Mouse (Mus musculus) kidney, embryonic 16.5 days (tissue): ENCODE measurements at regions not wholly inside any gene's neighbourhood (a gene's known extent, or its start where the extent isn't known, plus 50 kb on each side); places are given as distances from the start of the nearest gene placed in this dataset.
"Not testable (repeated sequence)": the region's sequence is repeated elsewhere in the genome, so short reads cannot be mapped to it uniquely, and the experiment has no call there.

Experiments used
- ATAC-seq: fragments of 200-750 bp; cut with Nextera tagmentation; 2 replicates; pipeline ENCODE4 v1.8.0; 2017; ENCODE audit warnings: moderate TSS enrichment; ENCODE audit not compliant: low FRiP score, low TSS enrichment
- H3K27ac ChIP-seq: fragments of 300-500 bp; sonication (generic); 2 replicates; pipeline ENCODE4 v1.5.1; 2014; ENCODE audit warnings: low read length
- H3K27me3 ChIP-seq: fragments of 300-500 bp; sonication (generic); 2 replicates; pipeline ENCODE4 v1.6.1; 2014; ENCODE audit warnings: low read length, control low read depth, mixed read lengths; ENCODE audit not compliant: insufficient read depth
- H3K36me3 ChIP-seq: fragments of 300-500 bp; sonication (generic); 2 replicates; pipeline ENCODE4 v1.6.1; 2014; ENCODE audit warnings: low read length, control low read depth, mixed read lengths; ENCODE audit not compliant: insufficient read depth
- H3K4me1 ChIP-seq: fragments of 300-500 bp; sonication (generic); 2 replicates; pipeline ENCODE4 v1.6.1; 2014; ENCODE audit warnings: low read length, control low read depth, mixed read lengths; ENCODE audit not compliant: insufficient read depth
- H3K4me2 ChIP-seq: fragments of 300-500 bp; sonication (generic); replicated peaks from 2 replicates; pipeline ENCODE4 v1.6.1; 2014; ENCODE audit warnings: low read depth, low read length
- H3K4me3 ChIP-seq: fragments of 300-500 bp; sonication (generic); 2 replicates; pipeline ENCODE4 v1.5.1; 2014; ENCODE audit warnings: mild to moderate bottlenecking, low read length
- H3K9ac ChIP-seq: fragments of 300-500 bp; sonication (generic); replicated peaks from 2 replicates; pipeline ENCODE4 v1.6.1; 2014; ENCODE audit warnings: low read length
- H3K9me3 ChIP-seq: fragments of 300-500 bp; sonication (generic); 2 replicates; pipeline ENCODE4 v1.6.1; 2016; ENCODE audit warnings: low read length, control low read depth
- WGBS: fragments of 180-500 bp; shearing (Covaris S2); extraction: QIAGEN DNeasy Blood & Tissue Kit; methylation state at CpG from one replicate; pipeline ENCODE4 v1.1.7; 2014; 5-methylcytosine and 5-hydroxymethylcytosine counted together

GRCm38 (mm10) chr13:99669987-99670534 lies 153.7 kb upstream of the Map1b start:
- Histone ChIP-seq H3K4me1 (no peaks in the 10 kb centered on the region), H3K27me3 (no peaks in the 10 kb centered on the region), H3K4me3 (no peak overlapping the region), H3K9ac (no peak overlapping the region), H3K36me3 (no peaks in the 10 kb centered on the region), H3K4me2 (no peak overlapping the region), H3K27ac (no peak overlapping the region), H3K9me3 (no peaks in the 10 kb centered on the region)
- no peak for ATAC-seq
- WGBS = 73% methylated on average over 8 of the region's 8 CpGs

DNA sequence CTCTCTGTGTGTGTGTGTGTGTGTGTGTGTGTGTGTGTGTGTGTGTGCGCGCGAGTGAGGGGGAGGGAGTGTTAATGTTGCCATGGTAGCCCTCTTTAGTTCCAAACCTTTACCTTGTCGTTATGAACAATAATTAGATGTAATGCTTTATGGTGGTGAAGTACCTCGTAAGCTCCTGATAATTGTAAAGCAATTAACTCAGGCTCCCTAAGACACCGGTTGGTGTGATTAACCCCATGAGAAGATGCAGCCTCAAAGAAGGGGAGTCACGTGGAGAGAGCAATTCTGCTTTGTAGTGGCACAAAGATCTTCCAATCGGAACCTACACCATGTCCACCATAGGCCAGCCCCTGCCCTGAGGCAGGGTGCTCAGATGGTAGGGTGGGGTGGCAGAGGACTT lies 152.3 kb upstream of the Map1b start:
- Histone ChIP-seq H3K27ac (no peak overlapping the region), H3K36me3 (no peaks in the 10 kb centered on the region), H3K4me1 (no peaks in the 10 kb centered on the region), H3K9me3 (no peaks in the 10 kb centered on the region), H3K4me3 (no peak overlapping the region), H3K4me2 (no peak overlapping the region), H3K9ac (no peak overlapping the region), H3K27me3 (no peaks in the 10 kb centered on the region)
- WGBS = 27% methylated on average over 6 of the region's 8 CpGs
- ATAC-seq = no peak

DNA sequence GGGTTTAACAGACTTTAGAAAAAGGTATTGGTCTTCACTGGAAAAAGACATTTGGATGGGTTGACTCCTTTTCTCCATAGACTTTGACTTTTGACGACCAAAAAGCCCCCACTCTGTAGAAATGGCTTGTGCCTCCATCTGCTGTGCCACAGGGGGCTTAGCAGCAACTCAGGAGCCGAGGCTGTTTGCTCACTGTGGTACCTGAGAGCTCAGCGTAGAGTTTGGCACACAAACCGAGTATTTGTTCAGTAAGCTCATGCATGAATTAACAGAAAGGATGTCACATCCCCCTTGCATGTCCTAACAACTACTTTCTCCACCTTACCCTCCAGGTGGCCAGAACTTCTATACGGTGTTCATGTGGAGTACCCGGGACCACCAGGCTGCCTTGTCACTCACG lies 149.7 kb upstream of the Map1b start:
- no peaks in the 10 kb centered on the region for H3K4me1 ChIP-seq
- no peak overlapping the region for H3K4me2 ChIP-seq
- 73% methylated on average over 7 of the region's 7 CpGs for WGBS

DNA sequence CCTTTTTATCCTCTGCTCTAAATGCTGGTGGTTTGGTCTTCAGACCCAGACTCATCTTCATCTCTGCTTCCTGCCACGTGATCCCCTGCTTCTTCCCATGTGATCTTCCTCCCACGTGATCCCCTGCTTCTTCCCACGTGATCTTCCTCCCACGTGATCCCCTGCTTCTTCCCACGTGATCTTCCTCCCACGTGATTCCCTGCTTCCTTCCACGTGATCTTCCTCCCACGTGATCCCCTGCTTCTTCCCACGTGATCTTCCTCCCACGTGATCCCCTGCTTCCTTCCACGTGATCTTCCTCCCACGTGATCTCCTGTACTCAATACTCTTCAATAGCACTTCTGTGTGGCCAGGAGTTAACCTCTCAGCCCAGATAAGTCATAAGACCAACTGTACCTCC lies 147.1 kb upstream of the Map1b start:
- not testable (repeated sequence) for H3K27me3 ChIP-seq, H3K4me1 ChIP-seq, H3K36me3 ChIP-seq, H3K27ac ChIP-seq, ATAC-seq, H3K4me2 ChIP-seq, H3K4me3 ChIP-seq, H3K9ac ChIP-seq, H3K9me3 ChIP-seq
- WGBS = 82% methylated on average over 12 of the region's 12 CpGs

More for the DNA sequence above, 149.7 kb upstream of the Map1b start:
- H3K36me3 ChIP-seq = no peaks in the 10 kb centered on the region
- ATAC-seq = no peak
- H3K9ac ChIP-seq = no peak overlapping the region
- no peak overlapping the region for H3K4me3 ChIP-seq
- H3K27me3 ChIP-seq = no peaks in the 10 kb centered on the region
- H3K9me3 ChIP-seq = no peaks in the 10 kb centered on the region
- no peak overlapping the region for H3K27ac ChIP-seq

- H3K27ac ChIP-seq = no peak overlapping the region
- 62% methylated on average over 6 of the region's 6 CpGs for WGBS
- ATAC-seq = no peak
These were observed 131.4 kb upstream of the Map1b start for GRCm38 (mm10) chr13:99647661-99648204.

DNA sequence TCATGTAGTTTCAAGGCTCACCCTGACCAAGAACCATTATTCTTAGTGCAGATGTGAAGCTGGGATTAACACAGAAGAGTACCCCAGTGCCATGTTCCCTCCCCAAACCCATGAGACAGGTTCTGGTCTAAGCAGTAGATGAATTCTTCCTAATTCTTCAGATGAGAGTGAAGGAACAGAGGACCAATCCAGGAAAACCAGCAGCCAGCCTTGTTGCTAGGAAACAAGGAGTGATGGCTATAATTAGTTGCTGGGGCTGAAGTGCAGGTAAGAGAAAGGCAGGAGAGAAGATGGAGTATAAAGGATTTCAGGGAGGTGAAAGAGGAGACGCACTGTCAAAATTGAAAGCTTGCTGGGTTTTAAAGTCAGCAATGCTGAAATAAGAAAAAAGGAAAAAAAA lies 128.4 kb upstream of the Map1b start:
- ATAC-seq = no peak
- no peaks in the 10 kb centered on the region for H3K27me3 ChIP-seq

More at GRCm38 (mm10) chr13:99647661-99648204, 131.4 kb upstream of the Map1b start:
- H3K4me1 ChIP-seq = no peaks in the 10 kb centered on the region
- no peak overlapping the region for H3K4me2 ChIP-seq
- no peak overlapping the region for H3K9ac ChIP-seq
- H3K9me3 ChIP-seq = no peaks in the 10 kb centered on the region
- H3K27me3 ChIP-seq = no peaks in the 10 kb centered on the region
- no peak overlapping the region for H3K4me3 ChIP-seq
- H3K36me3 ChIP-seq = no peaks in the 10 kb centered on the region

GRCm38 (mm10) chr13:99642811-99643210 lies 126.5 kb upstream of the Map1b start:
- no peak for ATAC-seq
- no peak overlapping the region for H3K9ac ChIP-seq
- no peaks in the 10 kb centered on the region for H3K36me3 ChIP-seq
- H3K4me1 ChIP-seq = no peaks in the 10 kb centered on the region
- no peaks in the 10 kb centered on the region for H3K9me3 ChIP-seq
- no peak overlapping the region for H3K4me3 ChIP-seq
- H3K4me2 ChIP-seq = no peak overlapping the region
- WGBS = 66% methylated on average over 5 of the region's 5 CpGs
- no peak overlapping the region for H3K27ac ChIP-seq
- H3K27me3 ChIP-seq = no peaks in the 10 kb centered on the region

More for the DNA sequence above, 128.4 kb upstream of the Map1b start:
- H3K36me3 ChIP-seq = no peaks in the 10 kb centered on the region
- H3K4me1 ChIP-seq = no peaks in the 10 kb centered on the region
- H3K27ac ChIP-seq = no peak overlapping the region
- H3K4me3 ChIP-seq = no peak overlapping the region
- H3K4me2 ChIP-seq = no peak overlapping the region
- no peaks in the 10 kb centered on the region for H3K9me3 ChIP-seq
- H3K9ac ChIP-seq = no peak overlapping the region
- WGBS = 96% methylated on average over 1 of the region's 1 CpGs

DNA sequence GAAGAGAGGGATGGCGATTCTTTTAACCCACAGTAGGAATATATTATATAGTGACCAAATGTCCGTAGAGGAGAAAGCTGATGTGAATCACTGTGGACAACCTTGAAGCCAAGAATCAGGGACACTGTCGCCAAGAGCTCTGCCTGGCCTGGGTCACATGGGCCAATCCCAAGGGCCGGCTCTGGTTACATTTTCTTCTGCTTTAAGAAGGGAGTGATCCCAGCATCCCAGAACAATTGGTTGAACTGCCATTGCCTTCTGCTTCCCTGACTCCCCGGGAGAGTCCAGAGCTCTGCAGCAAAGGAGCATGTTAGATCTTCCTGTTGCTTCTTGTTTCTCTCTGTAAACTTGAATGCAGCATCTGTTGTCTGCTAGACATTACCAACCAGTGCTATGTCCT lies 126.0 kb upstream of the Map1b start:
- no peaks in the 10 kb centered on the region for H3K36me3 ChIP-seq
- H3K9ac ChIP-seq = no peak overlapping the region
- ATAC-seq = no peak
- no peaks in the 10 kb centered on the region for H3K9me3 ChIP-seq
- H3K4me3 ChIP-seq = no peak overlapping the region
- H3K4me1 ChIP-seq = no peaks in the 10 kb centered on the region
- WGBS = 52% methylated on average over 5 of the region's 5 CpGs
- H3K4me2 ChIP-seq = no peak overlapping the region
- H3K27ac ChIP-seq = no peak overlapping the region
- H3K27me3 ChIP-seq = no peaks in the 10 kb centered on the region

GRCm38 (mm10) chr13:99641386-99642165 lies 125.2 kb upstream of the Map1b start:
- Histone ChIP-seq H3K27ac (no peak overlapping the region), H3K36me3 (no peaks in the 10 kb centered on the region), H3K4me1 (no peaks in the 10 kb centered on the region), H3K4me3 (no peak overlapping the region), H3K9me3 (no peaks in the 10 kb centered on the region), H3K4me2 (no peak overlapping the region), H3K27me3 (no peaks in the 10 kb centered on the region), H3K9ac (no peak overlapping the region)
- no peak for ATAC-seq
- WGBS = 79% methylated on average over 22 of the region's 22 CpGs

DNA sequence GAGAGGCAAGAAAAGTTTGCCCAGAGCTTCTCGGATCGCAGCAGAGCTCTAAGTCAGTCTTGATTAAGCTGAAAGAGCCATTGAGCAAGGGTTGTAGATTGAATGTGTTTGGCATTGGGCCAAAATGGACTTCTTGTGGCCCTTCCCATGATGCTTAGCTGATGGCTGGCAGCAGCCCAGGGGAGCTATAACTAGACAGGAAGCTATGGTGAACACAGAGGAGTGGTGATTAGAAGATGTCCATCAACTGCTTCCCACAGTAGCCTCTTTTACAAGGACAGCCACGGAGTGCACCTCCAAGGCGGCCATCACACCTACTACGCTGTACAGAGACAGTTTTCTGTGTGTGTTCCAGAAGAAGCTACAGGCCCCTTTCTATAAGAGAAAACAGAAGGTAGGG lies 116.4 kb upstream of the Map1b start:
- WGBS = 84% methylated on average over 5 of the region's 5 CpGs
- Histone ChIP-seq H3K9ac (no peak overlapping the region), H3K9me3 (no peaks in the 10 kb centered on the region)

More for the DNA sequence above, 116.4 kb upstream of the Map1b start:
- H3K27ac ChIP-seq = no peak overlapping the region
- ATAC-seq = no peak
- no peaks in the 10 kb centered on the region for H3K36me3 ChIP-seq
- no peak overlapping the region for H3K4me2 ChIP-seq
- H3K4me1 ChIP-seq = no peaks in the 10 kb centered on the region
- H3K27me3 ChIP-seq = no peaks in the 10 kb centered on the region
- H3K4me3 ChIP-seq = no peak overlapping the region
